Mouse (Mus musculus): ENCODE results near the gene Mettl26. TPM values are rescaled to one million over a fixed set of nuclear protein-coding genes. Genes with fewer than 3 reads are reported as not detected.

Gene Mettl26
- polyA plus RNA-seq, 1 experiment from 2014 or later, result 60.1 TPM

DNA sequence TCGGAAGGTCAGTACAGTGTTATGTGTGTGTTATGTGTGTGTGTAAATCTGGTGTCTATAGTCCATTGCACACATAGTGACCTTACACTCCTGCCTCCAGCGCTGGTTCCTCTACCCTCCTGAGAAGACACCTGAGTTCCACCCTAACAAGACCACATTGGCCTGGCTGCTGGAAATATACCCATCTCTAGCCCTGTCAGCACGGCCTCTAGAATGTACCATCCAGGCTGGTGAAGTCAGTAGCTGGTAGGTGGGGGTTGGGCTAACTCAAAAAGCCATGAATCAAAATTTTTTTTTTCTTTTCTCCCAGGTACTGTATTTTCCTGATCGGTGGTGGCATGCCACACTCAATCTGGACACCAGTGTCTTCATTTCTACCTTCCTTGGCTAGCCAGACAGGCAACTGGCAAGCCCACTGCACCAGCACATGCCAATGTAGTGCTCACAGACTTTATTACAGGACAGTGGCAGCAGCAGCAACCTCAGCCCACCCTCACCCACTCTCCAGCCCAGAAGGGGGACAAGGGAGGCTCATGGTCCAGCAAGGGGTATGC is 44.6 kb upstream of the Mettl26 start:
- 83% methylated on average over 4 of the region's 4 CpGs for WGBS
- Histone ChIP-seq H3K9ac (ENCODE audit: low read length) (no peak overlapping the region; the same call in 1 of the 2 replicates), H3K9me3 (ENCODE audit: control insufficient read depth, low read length) (no peaks in the 10 kb centered on the region), H3K4me3 (ENCODE audit: low read depth, low read length) (peak overlapping the region; percentile 68), H3K27ac (ENCODE audit: low read depth, low read length) (no peak overlapping the region), H3K4me2 (peak overlapping the region; percentile 90; the same call in 1 of the 2 replicates), H3K4me1 (ENCODE audit: control insufficient read depth, insufficient read depth, low read length) (peaks cover 46% of the 10 kb centered on the region), H3K27me3 (ENCODE audit: control insufficient read depth, insufficient read depth, low read length) (no peaks in the 10 kb centered on the region; the same call in 1 of the 2 replicates), H3K36me3 (ENCODE audit: control insufficient read depth, insufficient read depth, low read length) (peaks cover 11% of the 10 kb centered on the region; the same call in 1 of the 2 replicates)
- DNase-seq (ENCODE audit: low spot score, missing footprints) (no peak), ATAC-seq (ENCODE audit: low FRiP score) (no peak)

DNA sequence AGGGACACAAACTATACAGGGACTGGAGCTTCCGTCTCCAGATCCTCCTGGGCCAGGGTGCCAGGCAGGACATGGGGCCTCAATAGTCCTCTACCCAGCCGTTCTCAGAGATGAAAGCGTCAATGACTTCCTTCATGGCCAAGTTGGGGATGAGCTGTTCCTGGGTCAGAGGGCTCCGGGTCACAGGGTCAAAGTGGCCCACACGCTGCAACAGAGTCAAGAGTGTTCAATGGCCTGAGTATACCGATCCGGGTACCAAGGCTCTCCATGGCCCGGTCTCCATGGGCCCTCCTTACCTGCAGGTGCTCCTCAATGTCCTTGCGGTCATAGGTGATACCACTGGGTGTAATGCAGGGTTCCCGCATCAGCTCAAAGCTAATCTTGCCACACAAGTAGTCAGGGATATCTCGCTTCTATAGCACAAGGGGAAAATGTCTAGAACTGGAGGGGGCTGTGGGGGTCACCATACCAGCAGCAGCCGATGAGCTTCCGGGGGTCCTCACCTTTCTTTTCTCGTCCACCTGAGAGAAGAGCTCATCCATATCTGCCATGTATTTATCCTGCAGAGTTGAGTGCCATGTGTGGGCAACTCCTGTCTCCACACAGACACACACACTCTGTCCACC is 44.0 kb upstream of the Mettl26 start:
- H3K9ac ChIP-seq (ENCODE audit: low read length), result no peak overlapping the region
- H3K4me3 ChIP-seq (ENCODE audit: low read depth, low read length), result peak overlapping the region; percentile 71; the same call in 1 of the 2 replicates
- peaks cover 50% of the 10 kb centered on the region for H3K4me1 ChIP-seq (ENCODE audit: control insufficient read depth, insufficient read depth, low read length)
- no peaks in the 10 kb centered on the region for H3K9me3 ChIP-seq (ENCODE audit: control insufficient read depth, low read length)
- WGBS, result 84% methylated on average over 14 of the region's 14 CpGs
- H3K36me3 ChIP-seq (ENCODE audit: control insufficient read depth, insufficient read depth, low read length), result peaks cover 11% of the 10 kb centered on the region; the same call in 1 of the 2 replicates
- no peak overlapping the region for H3K27ac ChIP-seq (ENCODE audit: low read depth, low read length)
- no peaks in the 10 kb centered on the region; the same call in 1 of the 2 replicates for H3K27me3 ChIP-seq (ENCODE audit: control insufficient read depth, insufficient read depth, low read length)
- no peak overlapping the region; the same call in 1 of the 2 replicates for H3K4me2 ChIP-seq
- no peak for DNase-seq (ENCODE audit: low spot score, missing footprints)
- no peak for ATAC-seq (ENCODE audit: low FRiP score)

GRCm38 (mm10) chr17:25831451-25832281 is 43.2 kb upstream of the Mettl26 start:
- peaks cover 11% of the 10 kb centered on the region; the same call in 1 of the 2 replicates for H3K36me3 ChIP-seq (ENCODE audit: control insufficient read depth, insufficient read depth, low read length)
- peak overlapping the region; percentile 96 for H3K4me2 ChIP-seq
- no peak for DNase-seq (ENCODE audit: low spot score, missing footprints)
- H3K27ac ChIP-seq (ENCODE audit: low read depth, low read length), result no peak overlapping the region
- H3K4me1 ChIP-seq (ENCODE audit: control insufficient read depth, insufficient read depth, low read length), result peaks cover 57% of the 10 kb centered on the region
- H3K9ac ChIP-seq (ENCODE audit: low read length), result peak overlapping the region; percentile 79
- 66% methylated on average over 21 of the region's 21 CpGs for WGBS
- no peaks in the 10 kb centered on the region; the same call in 1 of the 2 replicates for H3K27me3 ChIP-seq (ENCODE audit: control insufficient read depth, insufficient read depth, low read length)
- no peaks in the 10 kb centered on the region for H3K9me3 ChIP-seq (ENCODE audit: control insufficient read depth, low read length)
- peak overlapping the region; percentile 71 for H3K4me3 ChIP-seq (ENCODE audit: low read depth, low read length)
- ATAC-seq (ENCODE audit: low FRiP score), result no peak

DNA sequence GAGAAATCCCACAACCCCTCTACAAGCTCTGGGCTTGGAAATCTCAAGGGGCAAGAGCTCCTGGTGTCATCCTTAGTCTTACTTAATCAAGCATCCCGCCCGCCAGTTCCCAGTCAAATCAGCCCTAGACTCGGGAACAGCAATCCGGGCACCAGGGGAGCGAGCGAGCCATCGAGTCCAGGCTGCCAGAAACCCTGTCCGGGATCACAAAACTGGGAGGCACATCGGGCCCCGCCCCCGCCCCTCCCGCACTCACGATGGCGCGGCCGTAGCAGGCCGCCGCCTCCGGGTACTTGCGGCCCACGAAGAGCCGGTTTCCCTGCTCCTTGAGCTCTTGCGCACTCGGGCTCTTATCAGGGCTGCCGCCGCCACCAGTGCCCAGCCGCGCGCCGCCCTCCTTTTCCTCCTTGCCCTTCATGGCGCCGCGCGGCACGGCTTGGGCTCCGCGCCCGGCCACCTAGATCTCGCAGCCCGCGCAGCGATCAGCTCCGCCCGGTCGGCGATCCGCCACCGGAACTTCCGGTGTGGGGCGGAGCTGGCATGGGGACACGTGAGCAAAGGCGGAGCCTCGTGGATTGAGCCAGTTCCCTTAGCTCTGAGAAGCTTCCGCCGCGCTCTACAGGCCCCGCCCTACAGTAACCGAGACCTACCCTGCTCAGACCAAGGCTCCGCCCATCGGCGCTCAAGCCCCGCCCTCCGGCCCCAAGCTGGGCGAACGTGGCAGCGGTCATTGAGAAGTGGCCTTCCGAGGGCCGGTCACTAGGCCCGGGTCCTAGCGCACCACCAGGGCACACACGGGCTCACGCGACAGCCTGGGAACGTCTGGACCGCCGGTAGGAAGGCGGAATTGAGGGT is 42.2 kb upstream of the Mettl26 start:
- Histone ChIP-seq H3K9me3 (ENCODE audit: control insufficient read depth, low read length) (no peaks in the 10 kb centered on the region), H3K36me3 (ENCODE audit: control insufficient read depth, insufficient read depth, low read length) (peaks cover 11% of the 10 kb centered on the region; the same call in 1 of the 2 replicates), H3K27me3 (ENCODE audit: control insufficient read depth, insufficient read depth, low read length) (no peaks in the 10 kb centered on the region; the same call in 1 of the 2 replicates), H3K27ac (ENCODE audit: low read depth, low read length) (peak overlapping the region; percentile 84), H3K4me1 (ENCODE audit: control insufficient read depth, insufficient read depth, low read length) (peaks cover 67% of the 10 kb centered on the region), H3K9ac (ENCODE audit: low read length) (peak overlapping the region; percentile 79), H3K4me3 (ENCODE audit: low read depth, low read length) (peak overlapping the region; percentile 71), H3K4me2 (peak overlapping the region; percentile 96)
- ATAC-seq (ENCODE audit: low FRiP score), result peak; percentile 92
- under 1% methylated on average over 67 of the region's 77 CpGs for WGBS
- DNase-seq (ENCODE audit: low spot score, missing footprints), result peak; percentile 100

GRCm38 (mm10) chr17:25833291-25833663 is 41.6 kb upstream of the Mettl26 start, which contains the start of gene Stub1:
TSS of gene Stub1 (minus strand) at chr17:25833404.
- Histone ChIP-seq H3K27ac (ENCODE audit: low read depth, low read length) (peak within 1 kb of the TSS; percentile 84), H3K4me2 (peak within 1 kb of the TSS; percentile 96), H3K4me3 (ENCODE audit: low read depth, low read length) (peak within 1 kb of the TSS; percentile 71), H3K9me3 (ENCODE audit: control insufficient read depth, low read length) (no peaks in the 10 kb centered on the region), H3K9ac (ENCODE audit: low read length) (peak within 1 kb of the TSS; percentile 79), H3K4me1 (ENCODE audit: control insufficient read depth, insufficient read depth, low read length) (peaks cover 67% of the 10 kb centered on the region), H3K27me3 (ENCODE audit: control insufficient read depth, insufficient read depth, low read length) (no peaks in the 10 kb centered on the region; the same call in 1 of the 2 replicates), H3K36me3 (ENCODE audit: control insufficient read depth, insufficient read depth, low read length) (peaks cover 11% of the 10 kb centered on the region; the same call in 1 of the 2 replicates)
- DNase-seq (ENCODE audit: low spot score, missing footprints), result no peak
- WGBS, result under 1% methylated on average over 24 of the region's 24 CpGs
- peak; percentile 78 for ATAC-seq (ENCODE audit: low FRiP score)

DNA sequence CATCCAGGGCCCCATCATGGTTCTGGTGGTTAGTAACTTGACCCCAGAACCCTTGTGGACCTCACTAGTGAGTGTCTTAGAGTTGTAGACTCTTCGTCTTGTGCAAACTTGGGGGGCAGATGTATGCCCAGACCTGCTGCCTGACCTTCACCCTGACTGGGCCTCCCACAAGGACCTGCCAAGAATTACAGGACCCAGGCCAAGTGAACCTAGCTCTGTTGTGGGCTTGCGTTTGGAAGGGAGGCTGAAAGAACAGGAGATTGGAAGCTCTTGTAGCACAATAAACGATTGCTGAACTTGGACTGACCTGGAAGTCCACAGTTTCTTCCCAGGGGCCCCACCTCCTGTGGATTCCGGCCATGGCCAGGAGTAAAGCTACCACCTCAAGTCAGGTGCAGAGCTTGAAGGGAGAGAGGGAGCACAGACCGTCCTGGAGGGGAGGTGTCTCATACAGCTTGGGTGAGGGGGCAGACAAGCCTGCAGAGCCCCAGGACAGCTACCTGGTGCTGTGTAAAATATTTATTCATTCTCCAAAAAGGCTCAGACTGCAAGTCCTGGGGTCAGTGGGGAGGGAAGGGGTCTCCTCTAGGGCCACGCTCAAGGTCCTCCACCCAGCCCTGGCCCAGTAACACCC is 40.8 kb upstream of the Mettl26 start:
- Histone ChIP-seq H3K27ac (ENCODE audit: low read depth, low read length) (peak overlapping the region; percentile 84), H3K4me3 (ENCODE audit: low read depth, low read length) (peak overlapping the region; percentile 71), H3K9me3 (ENCODE audit: control insufficient read depth, low read length) (no peaks in the 10 kb centered on the region), H3K27me3 (ENCODE audit: control insufficient read depth, insufficient read depth, low read length) (no peaks in the 10 kb centered on the region; the same call in 1 of the 2 replicates), H3K9ac (ENCODE audit: low read length) (peak overlapping the region; percentile 67), H3K36me3 (ENCODE audit: control insufficient read depth, insufficient read depth, low read length) (peaks cover 14% of the 10 kb centered on the region; the same call in 1 of the 2 replicates), H3K4me2 (peak overlapping the region; percentile 96), H3K4me1 (ENCODE audit: control insufficient read depth, insufficient read depth, low read length) (peaks cover 62% of the 10 kb centered on the region)
- ATAC-seq (ENCODE audit: low FRiP score), result no peak
- no peak for DNase-seq (ENCODE audit: low spot score, missing footprints)
- WGBS, result 73% methylated on average over 6 of the region's 6 CpGs

DNA sequence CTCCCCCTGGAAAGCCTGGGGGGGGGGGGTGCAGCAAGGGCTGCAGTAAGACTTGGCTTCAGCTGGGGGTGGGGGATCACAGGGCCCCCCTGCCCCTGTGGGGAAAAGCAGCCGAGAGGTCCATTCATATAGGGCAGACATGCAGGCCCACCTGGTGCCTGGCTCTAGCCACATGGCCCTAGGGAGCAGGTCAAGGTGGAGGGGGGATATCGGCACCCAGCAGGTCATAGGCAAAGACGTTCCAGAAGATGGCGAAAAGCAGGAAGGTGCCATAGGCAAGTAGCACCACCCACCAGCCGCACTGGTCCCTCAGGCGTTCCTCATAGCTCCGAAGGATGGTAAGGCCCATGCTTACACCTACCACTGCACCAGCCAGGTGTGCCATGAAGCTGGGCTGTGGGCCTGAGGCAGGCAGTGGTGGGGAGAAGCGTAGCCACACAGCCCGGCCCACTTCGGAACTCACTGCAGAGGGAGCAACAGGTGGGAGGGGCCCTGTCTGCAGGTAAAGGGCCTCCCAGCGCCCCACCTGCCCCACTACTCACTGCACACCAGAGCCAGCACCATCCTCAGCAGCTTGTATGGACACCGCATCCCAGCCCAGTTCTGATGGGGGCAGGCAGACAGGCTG is 40.2 kb upstream of the Mettl26 start:
- no peaks in the 10 kb centered on the region for H3K9me3 ChIP-seq (ENCODE audit: control insufficient read depth, low read length)
- ATAC-seq (ENCODE audit: low FRiP score), result no peak
- peak overlapping the region; percentile 67 for H3K9ac ChIP-seq (ENCODE audit: low read length)
- WGBS, result 89% methylated on average over 12 of the region's 12 CpGs
- H3K4me2 ChIP-seq, result peak overlapping the region; percentile 96
- H3K36me3 ChIP-seq (ENCODE audit: control insufficient read depth, insufficient read depth, low read length), result peaks cover 16% of the 10 kb centered on the region; the same call in 1 of the 2 replicates
- H3K27me3 ChIP-seq (ENCODE audit: control insufficient read depth, insufficient read depth, low read length), result no peaks in the 10 kb centered on the region; the same call in 1 of the 2 replicates
- peak overlapping the region; percentile 71; the same call in 1 of the 2 replicates for H3K4me3 ChIP-seq (ENCODE audit: low read depth, low read length)
- H3K4me1 ChIP-seq (ENCODE audit: control insufficient read depth, insufficient read depth, low read length), result peaks cover 58% of the 10 kb centered on the region
- H3K27ac ChIP-seq (ENCODE audit: low read depth, low read length), result no peak overlapping the region
- DNase-seq (ENCODE audit: low spot score, missing footprints), result no peak
